Mouse (Mus musculus): ENCODE measurements around the gene Itga4.

The Itga4 gene

DNA sequence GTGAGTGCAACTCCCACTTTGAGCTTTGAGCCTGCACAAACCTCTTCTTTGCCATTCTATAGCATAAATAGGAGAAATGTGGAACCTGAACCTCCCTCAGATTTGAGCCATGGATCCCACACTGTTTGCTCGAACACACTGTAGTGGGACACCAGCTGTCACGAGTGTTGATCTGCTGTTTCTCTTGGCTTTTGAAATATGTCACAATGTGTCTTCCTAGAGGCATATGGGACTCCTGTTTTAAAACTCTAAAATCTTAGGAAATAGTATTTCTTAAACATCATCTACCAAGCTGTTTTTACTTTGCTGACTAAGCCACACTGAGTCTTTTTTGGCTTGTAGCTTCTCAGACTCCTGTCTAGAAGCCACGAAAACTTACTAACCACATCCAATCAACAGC is 102.6 kb downstream of the Itga4 start:
- DNase-seq: no peak

DNA sequence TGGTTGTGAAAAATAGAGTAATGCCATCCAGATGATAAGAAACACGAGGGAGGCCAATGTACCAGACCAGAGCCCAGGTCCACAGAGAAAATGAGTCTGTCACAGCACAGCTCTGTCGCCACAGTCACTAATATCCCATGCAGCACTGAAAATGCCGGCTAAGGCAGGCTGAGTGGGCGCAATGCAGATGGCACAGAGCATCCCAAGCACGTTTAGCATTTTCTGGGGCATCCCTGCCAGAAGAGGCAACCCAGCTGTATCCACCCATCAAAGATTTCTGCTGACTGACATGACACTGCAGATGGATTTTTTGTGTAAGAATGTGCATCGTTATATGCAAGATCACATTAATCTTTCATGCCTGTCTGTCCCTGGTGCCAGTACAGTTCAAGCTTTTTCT is 106.8 kb downstream of the Itga4 start:
- DNase-seq: no peak

DNA sequence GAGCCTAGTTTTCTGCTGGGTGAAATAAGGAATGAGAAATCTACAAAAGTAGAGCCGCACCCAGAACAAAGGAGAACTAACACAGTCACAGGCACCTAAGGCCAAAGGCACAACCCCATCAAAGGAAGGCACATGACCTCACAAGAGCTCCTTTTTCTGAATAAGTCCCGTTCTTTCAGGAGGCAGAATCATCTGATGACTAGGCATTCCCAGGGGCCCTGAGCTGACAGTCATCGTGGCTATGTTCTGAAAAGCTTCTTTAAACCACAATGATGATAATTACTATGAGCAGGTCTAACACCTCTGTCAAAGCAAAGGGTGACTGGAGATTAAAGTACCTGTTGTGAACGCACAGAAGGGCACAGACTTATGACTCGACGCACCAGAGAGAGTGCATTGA is 108.7 kb downstream of the Itga4 start:
- no peak for DNase-seq

DNA sequence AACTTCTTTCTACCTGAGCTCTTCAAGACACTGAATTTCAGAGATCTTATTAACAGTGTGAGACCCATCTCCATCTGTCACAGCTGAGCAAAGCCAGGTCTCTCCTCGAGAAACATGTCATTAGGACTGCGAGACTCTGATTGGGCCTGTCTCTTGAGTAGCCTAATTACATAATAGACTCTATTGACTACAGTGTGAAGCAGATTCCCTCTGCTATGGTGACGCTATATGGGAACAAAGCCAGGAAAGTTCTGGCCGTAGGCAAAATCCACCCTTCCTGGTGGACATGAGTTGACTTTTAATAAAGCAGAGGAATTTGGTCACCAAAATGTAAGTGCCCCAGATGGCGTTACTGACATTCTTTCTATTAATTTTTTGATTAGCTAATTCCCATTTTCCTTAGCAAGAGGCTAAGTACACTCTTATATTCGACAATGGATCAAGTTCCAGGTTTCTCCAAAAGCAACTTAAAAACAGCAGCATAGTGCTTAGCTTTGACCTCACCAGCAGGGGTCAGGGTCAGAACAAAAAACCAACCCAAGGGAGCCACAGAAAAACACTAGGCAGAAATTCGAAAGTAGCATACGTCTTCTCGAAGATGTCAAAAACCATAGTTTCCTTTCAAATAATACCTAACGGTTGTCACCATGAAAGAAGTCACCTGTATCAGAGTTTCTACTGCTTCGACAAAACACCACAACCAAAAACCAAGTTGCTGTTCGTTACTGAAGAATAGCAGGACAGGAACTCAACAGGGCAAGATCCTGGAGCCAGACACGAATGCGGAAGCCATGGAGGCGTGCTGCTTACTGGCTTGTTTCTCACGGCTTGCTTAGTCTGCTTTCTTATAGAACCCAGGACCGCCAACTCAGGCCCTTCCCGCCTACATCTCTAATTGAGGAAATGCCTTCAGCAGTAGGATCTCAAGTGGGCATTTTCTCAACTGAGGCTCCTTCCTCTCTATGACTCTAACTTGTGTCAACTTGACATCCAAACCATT is 112.5 kb downstream of the Itga4 start:
- DNase-seq: no peak

DNA sequence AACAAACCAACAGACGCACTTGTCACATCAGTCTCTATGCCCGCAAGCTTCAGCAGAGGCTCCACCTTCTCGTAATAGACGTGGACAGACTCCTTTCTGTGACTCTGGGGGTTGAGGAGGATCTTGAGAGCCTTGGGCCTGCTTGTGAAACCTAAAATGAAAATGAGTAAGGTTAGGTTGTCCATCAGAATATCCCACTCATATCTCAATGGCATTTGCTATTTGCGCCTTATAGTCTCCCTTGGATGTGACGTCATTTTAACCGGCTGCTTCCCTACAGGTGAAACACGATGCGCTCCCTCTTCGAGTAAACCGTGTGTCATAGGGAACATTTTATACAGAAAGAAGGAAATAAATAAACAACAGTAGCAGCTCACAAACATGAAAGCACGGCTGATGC is 113.4 kb downstream of the Itga4 start:
- no peak for DNase-seq

DNA sequence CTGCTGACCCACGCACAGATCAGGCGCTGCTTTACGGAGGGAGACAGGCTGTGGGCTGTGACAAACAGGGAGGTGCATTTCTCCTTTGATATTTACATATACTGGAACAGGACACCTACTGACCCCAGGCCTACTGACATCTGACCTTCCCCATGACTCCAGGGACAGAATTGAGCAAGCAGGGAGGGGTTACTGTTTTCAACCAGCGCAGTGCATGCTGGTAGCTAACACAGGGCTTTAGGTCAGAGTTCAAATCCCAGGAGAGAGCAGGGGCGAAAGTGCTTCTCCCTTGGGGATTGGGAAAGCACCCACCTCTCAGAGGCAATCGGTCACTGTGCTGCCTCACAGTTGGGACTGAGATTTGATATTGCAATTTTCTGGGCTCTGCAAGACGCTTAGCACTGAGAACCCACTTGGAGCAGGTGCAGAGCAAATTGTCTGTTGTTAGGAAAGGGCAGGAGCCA is 113.9 kb downstream of the Itga4 start:
- DNase-seq: no peak

DNA sequence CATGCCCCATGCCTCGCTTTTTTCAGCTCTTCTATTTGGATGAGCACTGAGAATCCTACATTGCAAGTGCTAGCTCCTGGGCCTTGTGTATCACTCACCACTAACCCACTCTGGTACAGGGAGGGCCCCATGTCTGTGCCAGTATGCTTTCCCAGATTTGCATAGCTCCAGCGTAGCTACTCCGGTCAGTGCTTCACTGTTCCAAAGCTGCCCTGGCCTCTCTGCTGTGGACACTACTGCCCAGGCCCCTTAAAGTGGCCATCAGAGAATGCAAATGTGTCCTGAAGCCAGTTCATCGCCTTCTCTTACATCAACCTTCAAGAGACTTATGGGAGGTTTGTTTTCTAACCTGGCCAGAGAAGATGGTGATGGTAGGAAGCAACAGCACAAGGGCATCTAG is 114.7 kb downstream of the Itga4 start:
- no peak for DNase-seq

DNA sequence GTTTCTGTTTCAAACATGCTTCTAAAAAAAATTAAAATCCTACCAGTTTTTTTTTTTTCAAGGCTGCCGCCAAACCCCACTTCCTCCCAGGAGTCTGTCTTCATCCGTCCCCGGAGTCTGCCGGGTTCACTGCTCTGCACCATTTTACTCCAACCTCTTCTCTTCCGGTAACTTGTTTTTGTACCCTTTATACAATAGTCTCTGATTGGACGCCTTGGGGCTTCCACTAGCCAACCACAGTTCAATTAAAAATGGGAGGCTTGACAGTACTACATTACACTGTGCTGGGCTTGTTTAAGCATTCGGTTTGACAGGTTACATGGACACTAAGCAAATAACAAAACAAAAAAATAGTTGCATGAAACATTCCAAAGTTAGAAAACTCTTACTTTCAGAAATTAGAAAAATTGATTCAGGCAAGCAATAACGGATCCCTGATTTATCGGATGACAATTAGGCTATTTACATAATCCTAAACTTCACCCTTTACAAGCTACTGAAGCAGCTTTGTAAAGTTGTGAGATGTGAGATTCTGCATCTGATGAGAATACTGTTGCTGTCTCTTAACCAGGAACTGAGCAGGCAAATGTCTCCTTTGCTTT is 115.6 kb downstream of the Itga4 start:
- peak; percentile 21 to 29 for DNase-seq

DNA sequence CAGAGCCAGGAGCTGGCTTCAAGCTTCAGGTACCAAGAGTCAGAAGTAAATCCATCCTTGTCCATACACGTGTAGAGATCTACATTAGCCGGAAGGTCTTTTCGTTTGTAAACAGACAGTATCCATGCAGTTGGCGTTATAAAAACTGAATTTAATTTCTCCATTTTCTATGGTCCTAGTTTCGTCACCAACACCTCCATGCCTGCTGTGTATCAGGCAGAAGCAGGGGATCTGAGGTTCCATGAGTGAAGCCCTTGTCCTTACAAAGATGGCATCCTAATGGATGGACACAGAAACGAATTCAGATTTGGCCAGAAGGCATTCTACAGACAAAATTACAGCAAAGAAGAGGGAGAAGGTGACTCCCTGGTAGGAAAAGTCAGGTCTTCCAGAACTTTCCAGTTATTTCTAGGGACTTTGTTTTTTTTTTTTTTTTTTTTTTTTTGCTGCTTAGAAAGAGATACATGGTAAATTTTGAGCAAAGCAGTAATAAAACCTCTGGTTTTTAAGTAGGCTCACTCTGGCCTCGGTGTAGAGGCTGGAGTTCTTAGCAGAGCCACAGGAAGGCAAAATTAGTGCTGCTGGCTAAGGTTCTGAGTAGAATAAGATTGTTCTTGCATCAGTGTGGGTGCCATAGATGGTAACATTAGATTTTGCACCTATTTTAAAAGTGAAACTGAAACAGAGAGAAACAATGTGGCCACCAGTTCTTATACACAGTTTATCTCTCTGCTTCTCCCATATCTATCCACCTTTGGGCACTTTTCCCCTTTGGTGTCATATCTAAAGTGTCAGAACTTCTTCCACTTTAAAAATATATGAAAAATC is 116.3 kb downstream of the Itga4 start:
- DNase-seq: no peak

DNA sequence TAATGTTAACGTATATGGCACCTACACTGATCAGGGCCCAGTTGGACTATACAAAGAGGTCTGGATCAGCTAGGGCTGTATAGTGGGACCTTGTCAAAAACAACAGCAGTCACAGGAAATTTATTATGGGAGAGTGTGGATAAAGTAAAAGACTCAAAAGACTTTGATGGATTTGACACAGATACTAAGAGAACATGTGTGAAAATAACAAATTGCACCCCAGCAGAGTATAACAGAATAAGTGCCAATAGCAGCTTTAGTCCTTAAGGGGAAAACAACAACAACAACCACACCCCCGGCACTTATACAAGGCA is 116.9 kb downstream of the Itga4 start:
- DNase-seq: no peak

DNA sequence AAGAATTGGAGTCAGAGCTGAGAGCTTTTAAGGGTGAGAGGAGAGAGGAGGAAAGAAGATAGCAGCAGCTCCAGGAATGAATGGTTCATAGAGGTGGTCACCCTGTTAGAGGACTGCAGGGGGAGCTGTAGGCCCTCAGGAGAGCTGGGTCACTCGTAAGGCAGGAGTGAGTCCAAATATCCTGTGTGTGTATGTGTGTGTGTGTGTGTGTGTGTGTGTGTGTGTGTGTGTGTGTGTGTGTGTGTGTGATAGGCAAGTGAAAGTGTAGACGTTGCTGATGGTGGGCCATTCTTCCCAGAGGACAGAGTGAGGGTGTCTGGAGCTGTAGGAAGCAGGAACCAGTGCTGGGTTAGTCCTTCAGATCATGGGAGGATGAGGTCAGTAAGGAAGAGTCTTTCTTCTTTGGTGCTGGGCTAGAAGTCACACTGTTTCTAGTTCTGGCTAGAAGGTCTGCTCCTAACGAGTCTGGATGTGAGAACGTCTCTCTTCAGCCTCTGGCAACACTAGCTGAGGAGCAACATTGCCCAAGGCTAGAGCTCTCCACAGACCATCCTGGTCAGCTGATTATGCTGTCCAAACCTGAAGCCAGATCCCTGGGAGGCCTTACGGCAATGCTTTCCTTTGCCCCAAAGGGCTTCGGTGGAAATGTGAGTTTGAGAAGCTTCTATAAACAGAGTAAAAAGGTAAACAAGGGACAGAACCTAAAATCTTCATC is 117.4 kb downstream of the Itga4 start:
- peak in 1 of 2 experiments; percentile 14 for DNase-seq

DNA sequence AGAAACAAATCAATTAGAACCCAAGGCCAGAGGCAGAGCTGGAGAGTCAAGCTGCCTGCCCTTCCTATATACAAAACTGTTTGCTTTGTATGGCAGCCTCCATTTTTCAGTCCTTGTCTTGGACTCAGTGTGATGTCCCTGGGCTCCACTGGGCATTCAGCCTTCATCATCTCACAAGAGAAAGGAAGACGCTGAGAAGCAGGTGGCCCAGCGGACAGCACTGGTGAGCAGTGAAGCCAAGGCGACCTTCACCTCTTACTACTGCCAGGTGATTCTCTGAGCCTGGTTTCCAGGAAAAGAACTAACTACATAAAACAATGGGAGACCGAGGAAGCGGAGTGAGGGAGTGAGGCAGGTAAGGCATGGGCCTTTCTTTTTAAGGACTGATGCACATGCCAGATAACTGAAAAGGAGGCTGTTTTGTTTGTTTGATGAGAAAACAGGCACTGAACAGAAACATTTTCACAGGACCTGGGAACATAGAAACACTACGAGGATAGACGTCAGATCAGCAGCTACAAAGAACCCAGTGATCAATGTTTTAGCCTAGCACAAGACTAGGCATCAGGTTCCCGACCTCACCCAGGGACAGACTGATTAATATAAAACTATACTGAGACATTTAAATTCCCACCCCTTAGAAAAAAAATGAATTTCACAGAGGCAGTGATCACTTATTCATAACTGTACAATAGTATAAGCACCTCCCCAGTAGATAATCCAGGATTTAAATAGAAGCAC is 123.3 kb downstream of the Itga4 start:
- no peak for DNase-seq

DNA sequence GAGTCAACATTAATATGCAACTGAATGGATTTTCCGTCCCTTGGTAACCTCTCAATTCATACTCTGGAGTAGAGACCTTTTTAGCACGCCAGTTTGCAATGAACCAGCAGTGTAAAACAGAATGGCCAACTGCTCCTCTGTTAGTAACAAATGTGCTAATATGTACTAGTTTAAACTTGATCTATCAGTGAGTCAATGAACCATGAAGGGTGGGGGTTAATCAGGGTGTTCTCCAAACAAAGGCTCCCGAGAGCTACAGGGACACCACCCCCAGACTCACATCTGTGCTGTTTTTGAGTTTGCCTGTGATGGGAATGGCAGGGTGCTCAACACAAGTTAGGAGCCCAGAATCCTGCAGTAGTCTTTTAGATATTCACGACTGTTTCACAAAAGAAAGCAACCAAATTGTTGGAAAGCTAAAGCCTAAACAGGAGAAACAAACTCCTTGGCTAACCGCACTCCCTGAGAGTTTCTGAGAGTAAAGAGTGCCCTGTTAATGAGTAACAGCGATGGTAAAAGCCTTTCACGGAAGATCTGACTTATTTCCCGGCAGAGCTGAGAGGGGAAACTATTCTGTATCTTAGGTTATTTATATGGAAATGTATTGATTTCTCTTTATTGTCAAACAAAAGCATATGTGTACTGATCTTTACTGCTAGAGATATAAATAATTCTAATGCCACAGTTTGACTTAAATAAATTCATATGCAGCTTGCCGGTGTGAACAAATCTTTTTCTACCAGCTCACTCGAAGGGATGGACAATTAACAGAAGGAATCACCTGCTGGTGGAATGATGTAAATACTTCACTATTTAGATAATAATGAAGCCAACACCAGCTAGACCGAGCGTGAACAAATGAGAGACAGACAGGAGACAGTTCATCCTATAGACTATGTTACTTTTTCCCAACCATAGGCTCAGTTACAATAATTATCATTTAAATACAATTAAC is 124.1 kb downstream of the Itga4 start:
- DNase-seq: no peak
